Mouse (Mus musculus) midbrain, postnatal 0 days (tissue): ENCODE measurements around the gene Clk3. TPM values are rescaled to one million over a fixed set of nuclear protein-coding genes. Genes with fewer than 3 reads are reported as not detected.

Source experiments
- ATAC-seq: fragments of 200-750 bp; cut with Nextera tagmentation; 2 replicates; pipeline ENCODE4 v1.8.0; 2017; ENCODE audit warnings: moderate number of reproducible peaks, mild to moderate bottlenecking, moderate TSS enrichment, moderate library complexity; ENCODE audit not compliant: low FRiP score
- DNase-seq: peaks from one replicate; pipeline ENCODE4 v3.0.0-alpha.2; 2015; ENCODE audit warnings: low spot score
- H3K27ac ChIP-seq: fragments of 300-500 bp; sonication (generic); 2 replicates; pipeline ENCODE4 v1.5.1; 2014; ENCODE audit warnings: low read depth, mild to moderate bottlenecking, low read length, mixed read lengths
- H3K27me3 ChIP-seq: fragments of 300-500 bp; sonication (generic); 2 replicates; pipeline ENCODE4 v1.6.1; 2014; ENCODE audit warnings: low read length, control low read depth, mixed read lengths; ENCODE audit not compliant: insufficient read depth
- H3K36me3 ChIP-seq: fragments of 300-500 bp; sonication (generic); 2 replicates; pipeline ENCODE4 v1.6.1; 2014; ENCODE audit warnings: low read length, control low read depth, mixed read lengths; ENCODE audit not compliant: insufficient read depth
- H3K4me1 ChIP-seq: fragments of 300-500 bp; sonication (generic); 2 replicates; pipeline ENCODE4 v1.6.1; 2014; ENCODE audit warnings: mild to moderate bottlenecking, control low read depth, antibody characterized with exemption, low read length, mixed read lengths; ENCODE audit not compliant: insufficient read depth
- H3K4me2 ChIP-seq: fragments of 300-500 bp; sonication (generic); 2 replicates; pipeline ENCODE4 v1.6.1; 2014; ENCODE audit warnings: low read depth, mild to moderate bottlenecking, low read length, mixed read lengths; ENCODE audit not compliant: poor library complexity, severe bottlenecking
- H3K4me3 ChIP-seq: fragments of 300-500 bp; sonication (generic); 2 replicates; pipeline ENCODE4 v1.5.1; 2014; ENCODE audit warnings: low read depth, mild to moderate bottlenecking, low read length, moderate library complexity
- H3K9ac ChIP-seq: fragments of 300-500 bp; sonication (generic); replicated peaks from 2 replicates; pipeline ENCODE4 v1.6.1; 2014; ENCODE audit warnings: mild to moderate bottlenecking, low read length, moderate library complexity, mixed read lengths; ENCODE audit not compliant: poor library complexity, severe bottlenecking
- H3K9me3 ChIP-seq: fragments of 300-500 bp; sonication (generic); 2 replicates; pipeline ENCODE4 v1.6.1; 2016; ENCODE audit warnings: low read length, control low read depth
- CTCF ChIP-seq: IDR thresholded peaks from 2 replicates; pipeline ENCODE4 v1.5.1; 2016; ENCODE audit warnings: antibody characterized with exemption, mild to moderate bottlenecking
- WGBS: fragments of 180-500 bp; shearing (Covaris S2); extraction: QIAGEN DNeasy Blood & Tissue Kit; methylation state at CpG from one replicate; pipeline ENCODE4 v1.1.7; 2014; 5-methylcytosine and 5-hydroxymethylcytosine counted together
- polyA plus RNA-seq: library from polyadenylated mRNA; unstranded; fragments of >200 nt; fragmentation: Nextera tagmentation; extraction: Ambion mirVana; gene quantifications from 2 replicates; pipeline ENCODE4 v1.2.1, GENCODE M21; 2015
- total RNA-seq: library from RNA; depleted of rRNA; stranded (reverse); fragments of >200 nt; gene quantifications from 2 replicates; pipeline ENCODE4 v1.2.3, GENCODE M21; 2014

Gene Clk3
- total and polyA plus RNA-seq, 2 experiments from 2014 or later: 53.4 to 83.7 TPM

GRCm38 (mm10) chr9:57761563-57762551 lies 3.8 kb downstream of the Clk3 start:
- TF ChIP-seq CTCF: no peak
- no peaks in the 10 kb centered on the region for H3K27me3 ChIP-seq
- peaks cover 45% of the 10 kb centered on the region for H3K36me3 ChIP-seq
- peak overlapping the region; percentile 96; the same call in 1 of the 2 replicates for H3K4me2 ChIP-seq
- no peak overlapping the region for H3K27ac ChIP-seq
- no peak overlapping the region for H3K9ac ChIP-seq
- ATAC-seq: no peak
- no peak for DNase-seq
- no peak overlapping the region for H3K4me3 ChIP-seq
- 93% methylated on average over 13 of the region's 13 CpGs for WGBS
- peaks cover 15% of the 10 kb centered on the region for H3K4me1 ChIP-seq
- no peaks in the 10 kb centered on the region for H3K9me3 ChIP-seq

GRCm38 (mm10) chr9:57760416-57761146 lies 5.1 kb downstream of the Clk3 start:
- no peaks in the 10 kb centered on the region for H3K27me3 ChIP-seq
- H3K27ac ChIP-seq: no peak overlapping the region
- no peak overlapping the region for H3K4me3 ChIP-seq
- H3K9ac ChIP-seq: no peak overlapping the region
- peaks cover 50% of the 10 kb centered on the region for H3K36me3 ChIP-seq
- peaks cover 10% of the 10 kb centered on the region for H3K4me1 ChIP-seq
- no peak overlapping the region for H3K4me2 ChIP-seq
- WGBS: 97% methylated on average over 24 of the region's 24 CpGs
- H3K9me3 ChIP-seq: no peaks in the 10 kb centered on the region
- no peak for ATAC-seq
- TF ChIP-seq CTCF: no peak
- DNase-seq: no peak

- Histone ChIP-seq H3K27ac (no peak overlapping the region), H3K4me2 (no peak overlapping the region), H3K4me3 (no peak overlapping the region), H3K36me3 (peaks cover 62% of the 10 kb centered on the region), H3K27me3 (no peaks in the 10 kb centered on the region), H3K9ac (no peak overlapping the region), H3K4me1 (peaks cover 10% of the 10 kb centered on the region), H3K9me3 (no peaks in the 10 kb centered on the region)
- peak; percentile 90 for TF ChIP-seq CTCF
- DNase-seq (peak; percentile 68), ATAC-seq (no peak)
- WGBS: 29% methylated on average over 6 of the region's 6 CpGs
These were observed 6.4 kb downstream of the Clk3 start for GRCm38 (mm10) chr9:57759289-57759688.

GRCm38 (mm10) chr9:57758528-57758927 lies 7.1 kb downstream of the Clk3 start:
- no peaks in the 10 kb centered on the region for H3K9me3 ChIP-seq
- ATAC-seq (no peak), DNase-seq (no peak)
- H3K27me3 ChIP-seq: no peaks in the 10 kb centered on the region
- H3K4me1 ChIP-seq: peaks cover 7% of the 10 kb centered on the region
- H3K4me2 ChIP-seq: no peak overlapping the region
- H3K4me3 ChIP-seq: no peak overlapping the region
- TF ChIP-seq CTCF: no peak
- no peak overlapping the region for H3K9ac ChIP-seq
- WGBS: 92% methylated on average over 22 of the region's 22 CpGs
- no peak overlapping the region for H3K27ac ChIP-seq
- H3K36me3 ChIP-seq: peaks cover 70% of the 10 kb centered on the region

GRCm38 (mm10) chr9:57757578-57757977 lies 8.1 kb downstream of the Clk3 start:
- TF ChIP-seq CTCF: no peak
- DNase-seq: no peak
- Histone ChIP-seq H3K9me3 (no peaks in the 10 kb centered on the region), H3K27ac (no peak overlapping the region), H3K4me2 (no peak overlapping the region), H3K4me1 (no peaks in the 10 kb centered on the region), H3K36me3 (peaks cover 79% of the 10 kb centered on the region), H3K27me3 (no peaks in the 10 kb centered on the region), H3K9ac (no peak overlapping the region), H3K4me3 (no peak overlapping the region)
- no peak for ATAC-seq
- WGBS: 91% methylated on average over 3 of the region's 3 CpGs

- WGBS: 93% methylated on average over 7 of the region's 7 CpGs
- no peaks in the 10 kb centered on the region for H3K27me3 ChIP-seq
These were observed 14.8 kb downstream of the Clk3 start for GRCm38 (mm10) chr9:57750901-57751300.

More at GRCm38 (mm10) chr9:57750901-57751300, 14.8 kb downstream of the Clk3 start:
- Histone ChIP-seq H3K9ac (no peak overlapping the region), H3K27ac (no peak overlapping the region), H3K36me3 (peaks cover 87% of the 10 kb centered on the region), H3K4me1 (no peaks in the 10 kb centered on the region), H3K4me3 (no peak overlapping the region), H3K9me3 (no peaks in the 10 kb centered on the region), H3K4me2 (no peak overlapping the region)
- 0 out of 2 replicates have a peak, but pooled peaks have one; percentile 13 for ATAC-seq
- DNase-seq: no peak
- no peak for TF ChIP-seq CTCF
